Mouse (Mus musculus): ENCODE results near the gene Smoc1. TPM values are rescaled to one million over a fixed set of nuclear protein-coding genes. Genes with fewer than 3 reads are reported as not detected.

Smoc1 gene
- polyA plus RNA-seq (2012; rRNA removed), result 21.6 and 22.4 TPM in 2 replicates

DNA sequence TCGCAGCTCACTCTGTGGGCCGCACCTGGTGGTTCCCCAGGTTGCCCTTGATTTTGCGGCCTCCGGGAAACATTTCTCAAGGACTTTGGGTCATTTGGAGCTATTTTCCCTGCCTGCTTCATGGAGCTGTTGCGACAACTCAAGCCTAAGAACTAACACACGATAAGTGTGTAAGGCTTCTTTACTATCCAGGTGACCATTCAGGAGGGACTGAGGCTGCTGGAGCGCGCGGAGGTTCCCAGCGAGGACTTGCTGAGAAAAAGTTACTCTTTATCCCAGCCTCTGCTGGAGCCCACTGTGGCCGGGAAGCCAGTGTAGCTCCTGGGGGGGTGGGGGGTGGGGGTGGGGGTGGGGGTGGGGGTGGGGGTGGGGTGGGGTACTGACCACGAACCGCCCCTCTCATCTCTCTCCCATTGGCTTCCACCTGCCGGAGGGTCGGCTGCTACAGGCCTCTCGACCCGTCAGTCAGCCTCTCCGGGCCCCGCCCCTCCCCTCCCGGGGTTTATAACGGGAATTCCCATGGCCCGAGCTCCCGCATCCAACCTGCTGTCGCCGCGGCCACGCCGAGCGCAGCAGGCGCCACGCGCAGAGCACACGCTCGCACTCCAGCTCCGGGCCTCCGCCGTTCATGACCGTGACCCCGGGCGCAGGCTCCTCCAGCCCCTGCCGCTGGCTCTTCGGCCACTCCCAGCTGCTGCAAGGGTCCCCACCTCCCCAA is at the start of gene Smoc1:
Gene Smoc1, plus strand, starts transcription at position 532 of the 718 bp plus-strand sequence.

Other genes starting within 250 kb of the Smoc1 start
- gene Susd6, start 236.3 kb upstream of the Smoc1 start, polyA plus RNA-seq (2012; rRNA removed), result 16.6 and 20.6 TPM in 2 replicates
- gene Srsf5, start 81.3 kb upstream of the Smoc1 start, polyA plus RNA-seq (2012; rRNA removed), result 876 and 1,431 TPM in 2 replicates
- not detected in 2 replicates for gene Slc10a1, start 58.1 kb upstream of the Smoc1 start, polyA plus RNA-seq (2012; rRNA removed)

Data from central nervous system, embryonic 11.5 days (tissue).